Mouse (Mus musculus) forebrain, embryonic 13.5 days (tissue): Measurements from ENCODE around the gene Cacna1a. TPM values are rescaled to one million over a fixed set of nuclear protein-coding genes. Genes with fewer than 3 reads are reported as not detected.

Experiments
- ATAC-seq: fragments of 200-750 bp; cut with Nextera tagmentation; 2 replicates; pipeline ENCODE4 v1.8.0; 2017
- H3K27ac ChIP-seq: fragments of 300-500 bp; sonication (generic); 2 replicates; pipeline ENCODE4 v1.5.1; 2015; ENCODE audit warnings: inconsistent platforms, mild to moderate bottlenecking, moderate library complexity
- H3K27me3 ChIP-seq: fragments of 300-500 bp; sonication (generic); 2 replicates; pipeline ENCODE4 v1.6.1; 2015; ENCODE audit warnings: mild to moderate bottlenecking, inconsistent platforms
- H3K36me3 ChIP-seq: fragments of 300-500 bp; sonication (generic); 2 replicates; pipeline ENCODE4 v1.6.1; 2015; ENCODE audit warnings: mild to moderate bottlenecking, inconsistent platforms; ENCODE audit not compliant: poor library complexity, severe bottlenecking
- H3K4me1 ChIP-seq: fragments of 300-500 bp; sonication (generic); 2 replicates; pipeline ENCODE4 v1.6.1; 2015; ENCODE audit warnings: inconsistent platforms
- H3K4me2 ChIP-seq: fragments of 300-500 bp; sonication (generic); 2 replicates; pipeline ENCODE4 v1.6.1; 2015; ENCODE audit warnings: inconsistent platforms, mild to moderate bottlenecking, moderate library complexity
- H3K4me3 ChIP-seq: fragments of 300-500 bp; sonication (generic); 2 replicates; pipeline ENCODE4 v1.5.1; 2015; ENCODE audit warnings: mild to moderate bottlenecking, inconsistent platforms
- H3K9ac ChIP-seq: fragments of 300-500 bp; sonication (generic); 2 replicates; pipeline ENCODE4 v1.6.1; 2015; ENCODE audit warnings: mild to moderate bottlenecking, inconsistent platforms
- H3K9me3 ChIP-seq: fragments of 300-500 bp; sonication (generic); replicated peaks from 2 replicates; pipeline ENCODE4 v1.6.1; 2016; ENCODE audit warnings: inconsistent platforms
- WGBS: fragments of 180-500 bp; shearing (Covaris S2); methylation state at CpG from one replicate; pipeline ENCODE4 v1.1.7; 2015; 5-methylcytosine and 5-hydroxymethylcytosine counted together
- polyA plus RNA-seq: library from polyadenylated mRNA; unstranded; fragments of >200 nt; fragmentation: Nextera tagmentation; extraction: Ambion mirVana; gene quantifications from 2 replicates; pipeline ENCODE4 v1.2.1, GENCODE M21; 2015

The Cacna1a gene
- polyA plus RNA-seq, 1 experiment from 2014 or later: 9.7 TPM

DNA sequence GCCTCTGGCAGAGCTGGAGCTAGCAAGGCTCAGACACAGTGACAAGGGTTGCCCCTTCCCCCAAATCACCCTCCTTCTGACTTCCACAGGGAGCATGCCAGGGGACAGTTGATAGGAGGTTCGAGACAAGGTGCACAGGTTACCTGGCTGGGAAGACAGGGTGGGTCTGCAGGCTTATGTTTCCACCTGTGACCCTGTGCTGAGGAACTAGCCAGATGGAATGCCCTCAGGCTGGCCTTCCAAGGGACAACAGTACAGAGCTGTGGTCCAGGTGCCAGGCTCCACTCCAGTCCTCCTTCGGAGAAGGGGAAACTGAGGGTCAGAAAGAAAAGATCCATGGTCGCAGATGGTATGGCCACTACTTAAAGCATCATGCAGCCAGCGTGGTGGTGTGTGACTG is 165.4 kb downstream of the Cacna1a start:
- ATAC-seq: no peak
- Histone ChIP-seq H3K27me3 (peaks cover 26% of the 10 kb centered on the region), H3K4me2 (no peak overlapping the region), H3K4me1 (peaks cover 18% of the 10 kb centered on the region), H3K9ac (no peak overlapping the region), H3K4me3 (no peak overlapping the region), H3K27ac (no peak overlapping the region), H3K9me3 (no peaks in the 10 kb centered on the region), H3K36me3 (peaks cover 4% of the 10 kb centered on the region; the same call in 1 of the 2 replicates)
- 77% methylated on average over 4 of the region's 4 CpGs for WGBS

DNA sequence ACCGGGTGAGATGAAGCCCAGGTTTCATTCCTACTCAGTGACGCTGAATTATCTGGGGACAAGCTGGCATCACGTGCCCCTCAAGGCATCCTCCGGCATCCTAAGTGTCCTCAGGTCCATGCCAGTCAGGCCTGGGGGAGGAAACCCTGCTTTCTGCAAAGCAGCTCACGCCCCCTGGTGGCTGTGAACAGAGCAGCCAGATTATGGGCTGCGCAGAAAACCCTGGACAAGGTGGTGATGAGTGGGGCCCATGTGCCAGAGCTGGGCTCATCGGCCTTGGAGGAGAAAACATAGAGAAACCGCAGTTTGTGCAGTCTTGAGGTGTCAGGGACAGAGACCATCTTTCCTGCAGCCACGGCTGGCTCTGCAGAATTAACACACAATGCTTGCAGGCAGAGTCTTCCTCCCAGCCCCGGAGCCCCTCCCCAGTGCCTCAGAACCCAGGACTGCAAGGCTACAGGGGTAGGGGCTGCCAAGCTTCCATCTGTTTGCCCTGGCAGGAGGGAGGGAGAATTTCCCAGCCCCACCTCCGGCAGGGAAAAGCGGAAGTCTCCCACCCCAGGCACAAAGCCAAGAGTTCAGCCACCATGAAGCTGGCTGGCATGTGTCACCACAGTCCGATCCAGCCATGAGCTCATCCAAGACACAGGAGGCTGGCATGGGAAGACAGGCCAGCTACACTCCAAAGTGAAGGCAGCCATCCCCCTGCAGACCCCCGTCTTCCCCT is 166.2 kb downstream of the Cacna1a start:
- Histone ChIP-seq H3K36me3 (peaks cover 4% of the 10 kb centered on the region; the same call in 1 of the 2 replicates), H3K27ac (peak overlapping the region; percentile 70), H3K9me3 (no peaks in the 10 kb centered on the region), H3K27me3 (peaks cover 35% of the 10 kb centered on the region), H3K4me3 (no peak overlapping the region), H3K9ac (0 out of 2 replicates have a peak overlapping the region, but pooled peaks have one; percentile 12), H3K4me1 (peaks cover 26% of the 10 kb centered on the region), H3K4me2 (peak overlapping the region; percentile 30; the same call in 1 of the 2 replicates)
- ATAC-seq: peak; percentile 89
- WGBS: 43% methylated on average over 14 of the region's 14 CpGs

DNA sequence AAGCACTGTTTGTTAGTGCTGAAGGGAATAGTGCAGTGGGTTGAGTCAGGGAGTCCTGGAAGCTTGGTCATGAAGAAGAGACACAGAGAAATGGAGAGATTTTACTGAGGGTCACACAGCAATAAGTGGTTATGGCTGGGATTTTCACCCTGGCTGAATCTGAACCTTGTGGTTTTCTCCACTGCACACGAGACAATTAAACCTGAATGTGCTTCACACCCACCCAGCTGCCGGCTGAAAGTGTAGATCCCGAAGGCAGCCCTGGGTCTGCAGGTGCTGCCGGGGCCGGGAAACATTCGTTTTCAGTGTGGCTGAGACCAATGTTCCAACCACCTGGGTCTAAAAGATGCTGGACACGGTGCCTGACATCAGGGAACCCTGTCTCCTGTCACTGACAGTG is 167.0 kb downstream of the Cacna1a start:
- Histone ChIP-seq H3K27me3 (peaks cover 43% of the 10 kb centered on the region), H3K27ac (peak overlapping the region; percentile 70), H3K4me2 (no peak overlapping the region), H3K9me3 (no peaks in the 10 kb centered on the region), H3K36me3 (no peaks in the 10 kb centered on the region), H3K9ac (no peak overlapping the region), H3K4me3 (no peak overlapping the region), H3K4me1 (peaks cover 26% of the 10 kb centered on the region)
- 73% methylated on average over 7 of the region's 7 CpGs for WGBS
- ATAC-seq: no peak

DNA sequence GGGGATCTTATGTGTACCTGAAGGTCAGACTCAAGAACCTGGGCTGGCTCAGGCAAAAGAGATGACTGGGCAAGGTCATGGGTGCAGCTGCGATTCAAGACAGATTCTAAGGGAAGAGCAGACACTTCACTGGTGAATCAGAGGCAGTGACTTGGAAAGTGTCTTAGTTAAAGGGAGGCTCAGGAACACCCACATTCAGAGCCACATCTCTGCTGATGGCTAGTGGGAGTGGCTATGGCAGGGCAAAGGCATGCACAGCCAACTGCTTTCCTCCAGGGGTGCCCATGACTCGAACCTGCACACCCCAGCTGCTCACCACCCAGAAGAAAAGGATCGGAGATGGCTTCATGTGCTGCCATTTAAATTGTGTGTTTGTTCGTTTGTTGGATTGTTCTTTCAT is 169.7 kb downstream of the Cacna1a start:
- Histone ChIP-seq H3K4me3 (no peak overlapping the region), H3K9me3 (no peaks in the 10 kb centered on the region), H3K4me1 (peaks cover 26% of the 10 kb centered on the region), H3K4me2 (no peak overlapping the region), H3K27me3 (peaks cover 46% of the 10 kb centered on the region), H3K9ac (no peak overlapping the region), H3K36me3 (no peaks in the 10 kb centered on the region), H3K27ac (no peak overlapping the region)
- WGBS: 73% methylated on average over 4 of the region's 4 CpGs
- ATAC-seq: no peak

DNA sequence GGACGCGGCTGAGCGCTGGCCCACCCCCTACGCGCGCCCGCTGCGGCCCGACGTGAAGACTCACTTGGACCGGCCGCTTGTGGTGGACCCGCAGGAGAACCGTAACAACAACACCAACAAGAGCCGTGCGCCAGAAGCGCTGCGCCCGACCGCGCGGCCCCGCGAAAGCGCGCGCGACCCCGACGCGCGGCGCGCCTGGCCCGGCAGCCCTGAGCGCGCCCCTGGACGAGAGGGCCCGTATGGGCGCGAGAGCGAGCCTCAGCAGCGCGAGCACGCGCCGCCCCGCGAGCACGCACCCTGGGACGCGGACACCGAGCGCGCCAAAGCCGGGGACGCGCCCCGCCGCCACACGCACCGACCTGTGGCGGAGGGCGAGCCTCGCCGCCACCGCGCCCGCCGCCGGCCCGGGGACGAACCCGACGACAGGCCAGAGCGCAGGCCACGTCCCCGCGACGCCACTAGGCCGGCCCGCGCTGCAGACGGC is 170.9 kb downstream of the Cacna1a start:
- ATAC-seq: no peak
- H3K27ac ChIP-seq: no peak overlapping the region
- peaks cover 25% of the 10 kb centered on the region for H3K4me1 ChIP-seq
- no peaks in the 10 kb centered on the region for H3K36me3 ChIP-seq
- no peaks in the 10 kb centered on the region for H3K9me3 ChIP-seq
- H3K9ac ChIP-seq: peak overlapping the region; percentile 51
- WGBS: under 1% methylated on average over 40 of the region's 84 CpGs
- peak overlapping the region; percentile 66 for H3K4me2 ChIP-seq
- H3K27me3 ChIP-seq: peaks cover 46% of the 10 kb centered on the region
- H3K4me3 ChIP-seq: peak overlapping the region; percentile 47

DNA sequence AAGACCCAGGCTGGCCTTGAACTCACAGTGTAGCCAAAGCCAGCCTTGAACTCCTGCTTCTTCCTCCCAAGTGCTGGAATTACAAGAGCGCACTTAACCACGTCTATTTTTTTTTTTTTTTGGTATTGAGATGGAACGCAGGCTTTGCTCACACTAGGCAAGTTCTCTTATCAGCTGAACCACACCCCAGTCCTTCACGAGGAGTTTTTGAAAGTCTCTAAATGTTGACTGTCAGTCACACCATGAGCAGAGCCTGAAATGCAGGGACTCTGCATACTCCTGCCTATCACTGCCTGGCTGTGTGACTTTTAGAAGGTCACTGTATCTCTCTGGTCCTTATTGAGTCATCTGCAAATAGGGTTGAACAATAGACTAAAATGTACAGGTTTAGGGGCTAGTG is 173.5 kb downstream of the Cacna1a start:
- Histone ChIP-seq H3K9ac (no peak overlapping the region), H3K4me2 (no peak overlapping the region), H3K36me3 (peaks cover 7% of the 10 kb centered on the region), H3K27ac (no peak overlapping the region), H3K27me3 (peaks cover 39% of the 10 kb centered on the region), H3K4me3 (no peak overlapping the region), H3K4me1 (peaks cover 13% of the 10 kb centered on the region), H3K9me3 (no peaks in the 10 kb centered on the region)
- 90% methylated on average over 4 of the region's 4 CpGs for WGBS
- no peak for ATAC-seq

DNA sequence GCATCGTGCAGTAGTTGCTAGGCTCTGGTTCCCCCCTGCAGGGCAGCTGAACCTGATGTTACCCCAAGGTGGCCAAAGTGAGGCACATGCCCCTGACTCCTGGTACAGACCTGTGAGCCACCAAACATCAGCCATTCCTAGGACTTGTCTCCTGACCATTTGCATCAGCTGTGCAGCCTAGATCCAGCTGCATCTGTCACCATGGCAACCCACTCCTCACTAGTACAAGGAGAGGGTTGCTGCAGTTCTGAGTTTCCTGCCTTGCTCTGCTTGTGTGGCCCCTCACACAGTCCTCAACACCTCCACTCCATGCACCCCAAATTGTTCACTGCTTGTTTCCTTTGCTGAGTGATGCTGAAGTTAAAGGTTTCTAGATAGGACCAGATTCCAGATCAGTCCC is 175.8 kb downstream of the Cacna1a start:
- H3K9me3 ChIP-seq: no peaks in the 10 kb centered on the region

DNA sequence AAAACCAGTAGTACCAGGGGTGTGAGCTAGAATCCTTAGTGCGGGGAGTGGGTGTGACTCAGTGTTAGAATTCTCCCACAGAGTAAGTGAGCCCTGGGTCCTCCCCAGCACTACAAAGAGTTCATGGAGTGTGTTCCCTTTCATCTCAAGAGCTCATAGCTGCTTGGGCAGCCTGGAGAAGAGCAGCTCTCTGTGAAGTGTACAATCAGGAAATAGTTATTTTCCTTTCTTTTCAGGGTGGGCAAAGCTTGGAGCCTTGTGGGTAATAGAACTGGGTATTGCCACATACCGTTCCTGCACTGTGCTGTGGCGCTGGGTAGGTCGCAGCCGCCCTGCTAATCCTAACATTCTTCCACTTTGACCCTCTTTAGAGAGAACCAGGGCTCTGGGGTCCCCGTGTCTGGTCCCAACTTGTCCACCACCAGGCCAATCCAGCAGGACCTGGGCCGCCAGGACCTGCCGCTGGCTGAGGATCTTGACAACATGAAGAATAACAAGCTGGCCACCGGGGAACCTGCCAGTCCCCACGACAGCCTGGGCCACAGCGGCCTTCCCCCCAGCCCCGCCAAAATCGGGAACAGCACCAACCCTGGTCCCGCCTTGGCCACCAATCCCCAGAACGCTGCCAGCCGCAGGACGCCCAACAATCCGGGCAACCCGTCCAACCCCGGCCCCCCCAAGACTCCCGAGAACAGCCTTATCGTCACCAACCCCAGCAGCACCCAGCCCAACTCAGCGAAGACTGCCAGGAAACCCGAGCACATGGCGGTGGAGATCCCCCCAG is 177.5 kb downstream of the Cacna1a start:
- Histone ChIP-seq H3K9ac (no peak overlapping the region), H3K36me3 (peaks cover 24% of the 10 kb centered on the region), H3K27ac (no peak overlapping the region), H3K27me3 (0 out of 2 replicates have a peak, but pooled peaks cover 2% of the 10 kb centered on the region), H3K4me2 (no peak overlapping the region), H3K4me1 (0 out of 2 replicates have a peak, but pooled peaks cover 5% of the 10 kb centered on the region), H3K4me3 (no peak overlapping the region), H3K9me3 (no peaks in the 10 kb centered on the region)
- 87% methylated on average over 25 of the region's 25 CpGs for WGBS
- no peak for ATAC-seq

More for the DNA sequence above, 175.8 kb downstream of the Cacna1a start:
- Histone ChIP-seq H3K4me1 (peaks cover 9% of the 10 kb centered on the region), H3K36me3 (peaks cover 18% of the 10 kb centered on the region), H3K9ac (no peak overlapping the region), H3K27me3 (peaks cover 16% of the 10 kb centered on the region), H3K27ac (no peak overlapping the region), H3K4me3 (no peak overlapping the region), H3K4me2 (no peak overlapping the region)
- 64% methylated on average over 1 of the region's 1 CpGs for WGBS
- ATAC-seq: 0 out of 2 replicates have a peak, but pooled peaks have one; percentile 48

DNA sequence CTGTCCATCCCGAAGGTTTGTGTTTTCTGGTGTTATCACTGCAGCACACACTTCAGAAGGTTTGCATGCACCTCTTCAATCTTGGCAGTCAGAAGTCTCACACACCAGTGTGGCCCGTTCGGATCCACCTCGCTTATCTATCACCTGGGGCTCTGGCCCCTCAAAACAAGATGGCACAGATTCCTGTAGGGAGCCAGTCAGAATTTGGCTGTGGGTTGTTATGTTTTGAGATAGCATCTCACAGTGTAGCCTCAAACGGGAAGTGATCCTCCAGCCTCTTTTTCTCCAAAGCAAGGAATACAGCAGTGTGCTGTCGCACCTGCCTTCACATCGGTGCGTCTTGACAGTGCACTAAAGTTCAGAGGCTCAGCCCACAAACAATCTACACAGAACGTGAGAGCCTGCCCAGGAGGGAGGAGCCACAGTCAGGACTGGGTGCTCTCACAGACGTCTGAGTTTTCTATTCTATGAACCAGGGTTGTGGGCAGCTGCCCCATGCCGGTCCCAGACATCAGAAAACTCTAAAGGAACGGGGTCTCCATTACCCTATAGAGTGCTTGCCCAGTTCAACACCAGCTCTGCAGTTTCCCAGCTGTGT is 178.7 kb downstream of the Cacna1a start:
- no peaks in the 10 kb centered on the region for H3K9me3 ChIP-seq
- peaks cover 34% of the 10 kb centered on the region for H3K36me3 ChIP-seq
- WGBS: 87% methylated on average over 12 of the region's 12 CpGs
- H3K4me2 ChIP-seq: no peak overlapping the region
- no peak overlapping the region for H3K9ac ChIP-seq
- H3K27ac ChIP-seq: no peak overlapping the region
- no peaks in the 10 kb centered on the region for H3K27me3 ChIP-seq
- no peak overlapping the region for H3K4me3 ChIP-seq
- H3K4me1 ChIP-seq: 0 out of 2 replicates have a peak, but pooled peaks cover 5% of the 10 kb centered on the region
- no peak for ATAC-seq

DNA sequence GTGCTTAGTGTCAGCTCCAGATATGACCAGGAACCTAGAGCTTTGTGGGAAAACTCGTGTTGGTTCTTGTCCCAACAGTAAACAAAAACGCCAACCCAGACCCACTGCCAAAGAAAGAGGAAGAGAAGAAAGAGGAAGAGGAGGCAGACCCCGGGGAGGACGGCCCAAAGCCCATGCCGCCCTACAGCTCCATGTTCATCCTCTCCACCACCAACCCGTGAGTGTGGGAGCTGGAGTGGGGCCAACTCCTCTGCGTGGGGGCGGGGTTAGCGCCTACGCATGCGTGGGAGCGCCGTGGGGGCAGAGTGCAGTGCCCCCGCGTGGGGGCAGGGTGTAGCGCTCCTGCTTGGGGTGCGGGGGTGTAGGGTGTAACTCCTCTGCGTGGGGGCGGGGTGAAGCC is 179.3 kb downstream of the Cacna1a start:
- H3K27ac ChIP-seq: no peak overlapping the region
- peaks cover 38% of the 10 kb centered on the region for H3K36me3 ChIP-seq
- H3K9ac ChIP-seq: no peak overlapping the region
- H3K4me3 ChIP-seq: no peak overlapping the region
- ATAC-seq: no peak
- no peaks in the 10 kb centered on the region for H3K27me3 ChIP-seq
- H3K9me3 ChIP-seq: no peaks in the 10 kb centered on the region
- 81% methylated on average over 19 of the region's 19 CpGs for WGBS
- 0 out of 2 replicates have a peak, but pooled peaks cover 5% of the 10 kb centered on the region for H3K4me1 ChIP-seq
- H3K4me2 ChIP-seq: no peak overlapping the region

DNA sequence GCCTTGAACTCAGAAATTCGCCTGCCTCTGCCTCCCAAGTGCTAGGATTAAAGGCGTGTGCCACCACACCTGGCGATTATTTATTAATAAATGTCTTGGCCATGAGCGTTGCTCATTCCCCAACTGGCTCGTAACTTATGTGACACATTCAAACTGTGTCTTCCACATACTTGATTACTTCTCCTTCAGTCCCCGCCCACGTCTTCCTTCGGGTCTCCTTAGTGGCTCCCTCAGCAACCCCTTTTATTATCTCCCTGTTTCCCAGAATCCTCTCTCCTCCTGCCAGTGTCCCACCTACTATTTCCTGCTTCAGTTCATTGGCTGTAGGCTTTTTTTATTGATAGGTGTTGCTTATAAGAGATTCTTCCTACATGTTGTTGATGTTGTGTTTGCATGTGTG is 180.5 kb downstream of the Cacna1a start:
- Histone ChIP-seq H3K4me1 (0 out of 2 replicates have a peak, but pooled peaks cover 5% of the 10 kb centered on the region), H3K27ac (no peak overlapping the region), H3K36me3 (peaks cover 38% of the 10 kb centered on the region), H3K4me3 (no peak overlapping the region), H3K9ac (no peak overlapping the region), H3K27me3 (no peaks in the 10 kb centered on the region), H3K4me2 (no peak overlapping the region), H3K9me3 (no peaks in the 10 kb centered on the region)
- no peak for ATAC-seq
- 89% methylated on average over 8 of the region's 8 CpGs for WGBS
